Mouse (Mus musculus) kidney, postnatal 14 days (tissue): ENCODE measurements around the gene Gm20696.

Experiments used
- DNase-seq: peaks from one replicate; pipeline ENCODE4 v3.0.0; 2022; ENCODE audit warnings: mixed read lengths

Gene Gm20696

DNA sequence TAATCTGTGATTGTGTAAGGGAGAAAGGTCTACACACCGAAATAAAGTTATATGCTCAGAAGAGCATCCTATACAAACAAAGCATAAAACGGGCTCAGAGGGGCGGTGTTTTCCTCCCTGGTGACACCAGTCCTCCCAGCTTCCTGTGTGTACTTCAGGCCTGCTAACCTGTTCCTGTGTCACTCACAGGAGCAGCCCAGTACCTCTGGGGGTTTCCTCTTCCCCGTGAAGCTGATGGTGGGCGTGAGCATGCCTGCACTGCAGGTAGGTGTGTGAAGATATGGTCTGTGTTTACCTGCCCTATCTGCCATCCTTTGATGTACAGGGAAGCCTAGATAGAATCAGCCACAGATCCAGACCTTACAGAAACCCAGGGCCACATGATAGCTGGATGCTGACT is 286.5 kb downstream of the Gm20696 start:
- DNase-seq = no peak

- peak; percentile 64 for DNase-seq
Observed at GRCm38 (mm10) chr6:99378997-99379710, 287.4 kb downstream of the Gm20696 start.

GRCm38 (mm10) chr6:99377716-99378115 is 288.9 kb downstream of the Gm20696 start:
- peak; percentile 30 for DNase-seq

DNA sequence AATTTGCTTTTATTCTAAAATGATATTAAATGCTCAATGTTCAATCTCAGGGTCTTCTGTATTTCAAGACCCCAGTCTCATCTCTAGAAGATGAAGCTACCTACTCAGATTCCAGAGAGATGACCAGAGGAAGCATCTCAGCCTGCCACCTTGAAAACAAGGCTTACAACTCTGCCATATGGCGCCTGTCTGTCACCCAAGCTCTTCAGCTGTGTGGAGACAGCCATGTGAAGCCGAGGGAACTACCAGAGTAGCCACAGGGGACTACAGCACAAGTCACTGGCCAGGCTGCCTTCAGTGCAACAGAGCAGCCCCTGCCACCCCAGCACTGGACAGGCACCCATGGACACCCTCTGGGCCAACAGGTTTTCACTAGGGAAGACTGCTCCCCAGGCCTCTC is 289.5 kb downstream of the Gm20696 start:
- DNase-seq = no peak

DNA sequence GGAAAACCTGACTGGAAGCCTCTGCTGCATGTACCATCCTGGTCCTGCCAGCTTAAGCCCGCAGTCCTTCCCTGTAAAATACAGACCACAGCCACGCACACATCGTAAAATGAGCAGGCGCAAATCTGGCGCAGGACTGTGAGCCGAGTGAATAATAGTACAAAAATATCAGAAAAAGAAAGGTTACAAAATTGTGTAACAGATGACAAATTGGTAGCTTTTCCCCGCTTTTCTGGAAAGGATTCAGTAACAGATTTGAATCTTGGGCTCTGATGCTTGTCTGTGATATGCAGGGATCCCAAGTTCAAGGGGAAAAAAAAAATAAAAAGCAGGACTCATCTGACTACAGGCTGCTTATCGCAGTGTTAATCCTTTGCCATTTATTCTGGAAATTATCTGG is 289.9 kb downstream of the Gm20696 start:
- DNase-seq = no peak

DNA sequence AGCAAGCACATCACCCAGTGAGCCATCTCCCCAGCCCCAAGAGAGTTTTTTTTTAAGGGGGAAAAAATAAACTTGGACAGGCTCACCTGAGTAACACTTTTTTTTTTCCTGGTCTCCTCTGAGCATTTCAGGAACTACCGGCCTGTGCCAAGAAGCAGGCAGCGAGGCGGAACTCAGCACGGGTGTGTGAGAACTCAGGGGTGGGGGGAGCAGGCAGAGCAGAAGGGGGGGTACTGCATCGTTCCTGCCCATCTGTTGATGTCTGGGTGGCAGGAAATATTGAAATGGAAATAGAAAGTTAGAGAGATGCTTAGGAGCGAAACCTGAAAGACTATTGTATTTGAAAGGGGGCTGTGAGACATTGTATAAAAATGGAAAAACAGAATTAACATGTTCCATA is 290.7 kb downstream of the Gm20696 start:
- peak; percentile 37 for DNase-seq

DNA sequence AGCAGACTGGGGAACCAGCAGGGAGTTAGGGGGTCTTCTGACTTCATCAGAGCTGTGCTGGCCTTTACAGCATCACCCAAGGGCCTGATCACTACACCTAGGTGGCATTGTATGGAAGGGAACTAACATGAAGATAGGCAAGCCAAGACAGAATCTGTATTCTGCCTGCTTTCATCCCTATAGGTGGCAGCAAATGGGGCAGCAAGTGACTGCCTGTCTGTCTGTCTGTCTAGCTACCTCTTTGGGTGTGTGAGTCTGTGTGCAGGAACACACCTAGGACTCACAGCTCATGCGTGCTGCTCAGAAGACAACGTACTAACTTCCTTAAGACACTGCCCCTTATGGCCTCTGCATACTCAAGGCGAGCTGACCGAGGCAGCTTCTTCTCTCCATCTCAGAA is 291.2 kb downstream of the Gm20696 start:
- DNase-seq = no peak

DNA sequence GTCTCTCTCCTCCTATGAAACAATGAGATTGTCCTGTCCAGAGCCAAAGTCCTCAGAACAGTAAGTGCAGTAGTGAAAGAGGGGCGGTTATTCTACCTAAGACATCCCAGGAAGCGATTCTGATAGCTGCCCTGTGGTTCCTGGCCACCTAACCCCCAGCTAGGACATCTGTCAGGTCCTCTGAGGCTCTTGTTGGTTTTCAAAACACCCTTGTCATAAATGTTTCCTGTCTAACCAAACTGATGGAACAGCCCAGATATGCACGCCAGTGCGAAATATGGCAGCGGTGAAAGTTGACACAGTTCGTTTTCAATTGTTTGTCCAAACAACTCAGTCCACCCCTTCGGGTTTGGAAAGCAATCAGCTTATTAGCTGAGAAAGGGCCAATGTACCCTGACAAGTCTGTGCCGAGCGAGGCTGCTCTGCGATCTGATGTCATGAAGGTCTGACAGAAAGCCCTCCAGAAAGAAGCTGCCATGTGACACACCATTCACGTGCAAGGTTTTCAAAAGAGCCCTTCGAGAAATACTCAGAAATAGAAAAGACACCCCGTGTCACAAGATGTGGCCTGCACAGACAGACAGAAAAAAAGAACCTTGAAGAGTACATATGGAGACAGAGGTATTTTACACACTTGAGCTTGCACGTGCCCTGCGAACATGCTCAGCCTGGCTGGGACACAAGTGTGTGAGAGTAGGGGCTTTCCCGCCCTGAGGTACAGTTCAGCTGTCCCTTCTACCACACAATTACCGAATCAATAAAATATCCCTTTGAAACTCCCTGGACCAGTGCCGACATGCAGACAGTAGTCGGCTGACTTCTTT is 291.9 kb downstream of the Gm20696 start:
- DNase-seq = peak; percentile 47

- DNase-seq = no peak
Observed at GRCm38 (mm10) chr6:99372427-99372826, 294.2 kb downstream of the Gm20696 start.

- no peak for DNase-seq
Observed at GRCm38 (mm10) chr6:99372016-99372415, 294.6 kb downstream of the Gm20696 start.

- peak; percentile 29 for DNase-seq
Observed at GRCm38 (mm10) chr6:99369931-99370330, 296.7 kb downstream of the Gm20696 start.

- no peak for DNase-seq
Observed at GRCm38 (mm10) chr6:99369156-99369555, 297.4 kb downstream of the Gm20696 start.

- DNase-seq = no peak
Observed at GRCm38 (mm10) chr6:99368118-99368753, 298.4 kb downstream of the Gm20696 start.

GRCm38 (mm10) chr6:99364545-99364944 is 302.1 kb downstream of the Gm20696 start:
- no peak for DNase-seq

- DNase-seq = no peak
Observed at GRCm38 (mm10) chr6:99360581-99360980, 306.0 kb downstream of the Gm20696 start.

GRCm38 (mm10) chr6:99359765-99360499 is 306.7 kb downstream of the Gm20696 start:
- no peak for DNase-seq

GRCm38 (mm10) chr6:99359036-99359698 is 307.4 kb downstream of the Gm20696 start:
- DNase-seq = no peak

DNA sequence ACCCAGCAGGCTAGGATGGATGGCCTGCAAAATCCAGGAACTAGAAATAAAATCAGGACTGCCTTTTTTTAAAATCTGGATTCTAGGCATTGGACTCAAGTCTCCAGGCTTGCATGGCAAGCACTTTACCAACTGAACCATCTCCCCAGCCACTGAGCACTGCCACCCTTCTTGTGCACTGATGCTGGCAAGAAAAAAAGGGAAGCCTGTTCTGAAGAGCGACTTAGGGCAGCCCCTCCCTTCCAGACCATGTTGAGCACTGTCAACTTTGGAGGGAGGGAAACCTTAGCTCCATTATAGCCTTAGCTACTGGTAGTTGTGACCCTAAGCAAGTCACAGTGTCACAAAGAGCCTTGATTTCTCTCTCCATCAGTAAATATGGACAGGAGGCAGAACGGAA is 308.7 kb downstream of the Gm20696 start:
- no peak for DNase-seq

DNA sequence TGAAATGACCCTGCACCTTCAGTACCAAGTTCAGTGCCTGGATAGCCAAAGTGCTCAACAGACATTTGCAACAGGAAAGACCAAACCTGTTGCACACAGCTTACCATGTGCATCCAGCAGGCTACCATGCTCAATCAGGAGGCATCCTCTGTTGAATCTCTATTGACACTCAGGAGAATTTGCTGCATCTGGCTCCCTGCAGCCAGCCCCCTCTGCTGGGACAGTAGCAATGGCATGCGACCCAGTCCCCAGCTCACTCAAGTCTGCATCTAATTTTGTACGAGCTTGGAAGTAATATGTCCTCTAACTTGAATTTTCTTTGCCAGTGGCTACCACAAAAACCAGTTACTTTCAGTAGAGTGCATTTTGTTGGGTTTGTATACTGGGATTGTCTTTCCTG is 312.3 kb downstream of the Gm20696 start:
- DNase-seq = no peak

DNA sequence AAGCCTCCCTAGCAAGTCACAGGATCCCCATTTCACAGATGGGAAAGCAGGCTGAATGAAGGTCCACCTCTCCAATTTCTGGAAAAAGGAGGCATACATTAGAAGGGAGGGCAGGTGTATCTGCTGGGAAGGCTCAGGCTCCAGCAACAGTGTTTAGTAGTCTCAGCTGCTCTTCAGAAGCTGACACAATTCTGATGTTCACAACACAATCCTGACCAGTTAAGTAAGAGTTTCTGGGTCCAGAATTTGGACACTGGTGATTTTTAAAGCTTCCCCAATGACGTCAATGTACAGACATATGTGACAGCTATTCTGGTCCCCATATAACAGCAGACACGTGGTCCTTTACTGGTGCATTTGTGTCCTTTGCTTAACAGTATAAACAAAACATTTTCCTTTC is 313.2 kb downstream of the Gm20696 start:
- no peak for DNase-seq

- DNase-seq = no peak
Observed at GRCm38 (mm10) chr6:99350566-99350965, 316.0 kb downstream of the Gm20696 start.

- DNase-seq = no peak
Observed at GRCm38 (mm10) chr6:99350156-99350555, 316.4 kb downstream of the Gm20696 start.

GRCm38 (mm10) chr6:99347836-99348235 is 318.8 kb downstream of the Gm20696 start:
- DNase-seq = no peak
